Mouse (Mus musculus) CD4-positive helper T cell, adult 2 months (primary cell): ENCODE data around the gene Atp1a2.

Experiments used
- DNase-seq: peaks from one replicate; pipeline ENCODE4 v3.0.0-alpha.2; 2012; ENCODE audit warnings: low read depth, missing footprints, low spot score

Gene Atp1a2

DNA sequence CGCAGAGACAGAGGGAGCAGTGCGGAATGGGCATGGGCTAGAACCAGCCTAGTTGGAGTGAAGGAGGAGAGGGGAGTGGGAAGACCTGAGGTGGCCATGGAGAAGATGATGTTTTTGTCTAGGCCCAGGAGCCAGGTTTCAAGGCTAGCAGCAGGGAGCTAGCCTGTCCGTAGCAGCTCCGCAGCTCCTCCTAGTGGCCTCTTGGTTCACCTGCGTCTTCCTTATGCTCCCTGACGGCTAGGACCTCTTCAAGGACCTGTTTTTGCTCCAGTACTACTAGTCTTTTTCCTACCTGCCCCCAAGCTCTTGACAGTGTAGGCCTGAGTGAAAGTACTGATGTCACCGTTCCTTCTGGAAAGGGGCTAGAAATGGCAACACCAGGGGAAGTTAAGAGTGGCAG is 26.9 kb upstream of the Atp1a2 start:
- peak; percentile 75 for DNase-seq

GRCm38 (mm10) chr1:172323801-172324359 is 26.0 kb upstream of the Atp1a2 start:
- no peak for DNase-seq

DNA sequence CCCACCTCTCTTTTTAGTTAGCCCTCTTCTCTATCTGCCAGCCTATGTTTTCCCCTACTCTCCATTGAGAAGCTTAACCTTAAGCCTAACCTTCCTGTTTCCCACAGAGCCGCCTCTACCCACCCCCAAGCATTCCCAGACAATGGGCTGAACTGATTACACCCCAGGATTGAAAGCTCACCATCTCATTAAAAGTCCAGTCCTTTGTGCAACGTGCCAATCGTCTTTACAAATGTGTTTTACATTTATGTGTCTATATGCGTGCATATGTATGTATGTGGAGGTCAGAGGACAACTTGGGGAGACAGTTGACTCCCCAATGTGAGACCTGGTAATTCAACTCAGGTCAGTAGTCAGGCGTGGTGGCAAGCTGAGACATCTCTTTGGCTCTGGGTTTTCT is 25.4 kb upstream of the Atp1a2 start:
- DNase-seq = no peak

GRCm38 (mm10) chr1:172322725-172323124 is 24.9 kb upstream of the Atp1a2 start:
- no peak for DNase-seq

- no peak for DNase-seq
Measured at GRCm38 (mm10) chr1:172319921-172320411, 22.1 kb upstream of the Atp1a2 start.

DNA sequence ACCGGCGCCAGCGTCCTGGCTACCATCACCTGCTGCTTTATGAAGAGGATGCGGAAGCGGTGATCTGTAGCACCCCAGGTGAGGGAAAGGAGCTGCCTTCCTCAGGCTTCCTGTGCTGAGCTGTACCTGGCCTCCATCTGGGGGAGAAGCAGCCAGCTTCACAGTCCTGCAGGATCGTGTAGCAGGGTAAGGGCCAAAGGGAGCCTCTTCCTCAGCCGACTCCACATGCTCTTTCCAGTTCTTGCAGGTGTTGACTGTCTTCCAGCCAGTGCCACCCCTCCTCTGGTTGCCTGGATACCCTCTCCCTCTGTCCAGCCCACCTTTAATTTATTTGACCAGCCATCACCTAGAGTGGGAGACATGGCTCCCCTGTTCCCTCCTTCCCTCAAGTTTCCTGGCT is 21.5 kb upstream of the Atp1a2 start:
- DNase-seq = no peak

DNA sequence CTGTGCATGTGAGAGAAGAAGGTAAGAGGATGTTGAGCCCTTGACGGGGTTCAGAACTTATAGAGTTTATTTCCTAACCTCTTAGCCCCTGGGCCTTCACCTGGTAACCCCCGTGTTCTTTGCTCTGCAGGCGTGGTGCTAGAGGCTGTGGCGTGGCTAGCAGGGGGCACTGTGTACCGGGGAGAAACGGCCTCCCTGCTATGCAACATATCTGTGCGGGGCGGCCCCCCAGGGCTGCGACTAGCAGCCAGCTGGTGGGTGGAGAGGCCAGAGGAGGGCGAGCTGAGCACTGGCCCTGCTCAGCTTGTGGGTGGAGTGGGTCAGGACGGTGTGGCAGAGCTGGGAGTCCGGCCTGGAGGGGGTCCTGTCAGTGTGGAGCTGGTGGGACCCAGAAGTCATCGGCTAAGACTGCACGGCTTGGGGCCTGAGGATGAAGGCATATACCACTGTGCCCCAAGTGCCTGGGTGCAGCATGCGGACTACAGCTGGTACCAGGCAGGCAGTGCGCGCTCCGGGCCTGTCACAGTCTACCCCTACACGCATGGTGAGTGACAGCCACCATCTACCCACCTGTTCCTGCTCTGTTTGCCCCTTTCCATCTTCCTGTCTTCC is 20.7 kb upstream of the Atp1a2 start:
- no peak for DNase-seq

- DNase-seq = no peak
Measured at GRCm38 (mm10) chr1:172317946-172318345, 20.1 kb upstream of the Atp1a2 start.

DNA sequence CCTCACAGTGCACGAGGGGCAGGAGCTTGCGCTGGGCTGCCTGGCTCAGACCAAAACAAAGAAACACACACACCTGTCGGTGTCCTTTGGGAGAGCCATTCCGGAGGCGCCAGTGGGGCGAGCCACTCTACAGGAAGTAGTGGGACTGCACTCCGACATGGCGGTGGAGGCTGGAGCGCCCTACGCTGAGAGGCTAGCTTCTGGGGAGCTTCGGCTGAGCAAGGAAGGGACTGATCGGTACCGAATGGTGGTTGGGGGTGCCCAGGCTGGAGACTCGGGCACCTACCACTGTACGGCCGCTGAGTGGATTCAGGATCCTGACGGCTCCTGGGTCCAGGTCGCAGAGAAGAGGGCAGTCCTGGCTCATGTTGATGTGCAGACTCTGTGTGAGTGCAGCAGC is 19.6 kb upstream of the Atp1a2 start:
- no peak for DNase-seq

DNA sequence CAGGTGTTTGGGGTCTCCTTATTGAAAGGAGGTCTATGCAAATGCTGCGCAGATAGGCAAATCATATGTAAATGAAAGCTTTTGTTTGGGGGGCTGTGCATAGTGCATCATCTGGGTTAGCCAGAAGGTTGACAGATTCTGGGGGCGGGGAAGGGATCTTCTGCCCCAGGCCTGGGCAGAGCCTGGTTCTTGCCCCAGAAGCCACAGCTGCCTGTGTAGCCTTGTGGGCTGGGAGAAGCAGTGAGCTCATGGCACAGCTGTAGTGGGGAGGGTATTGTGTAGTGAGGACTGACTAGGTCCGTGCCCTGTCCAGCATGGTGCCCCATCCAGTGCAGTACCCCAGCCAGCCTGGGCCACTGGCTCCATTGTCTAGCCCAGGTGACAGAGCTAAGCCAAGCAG is 17.0 kb upstream of the Atp1a2 start:
- no peak for DNase-seq

- DNase-seq = no peak
Measured at GRCm38 (mm10) chr1:172313613-172314411, 15.9 kb upstream of the Atp1a2 start.

GRCm38 (mm10) chr1:172312768-172313561 is 15.1 kb upstream of the Atp1a2 start:
- DNase-seq = no peak

DNA sequence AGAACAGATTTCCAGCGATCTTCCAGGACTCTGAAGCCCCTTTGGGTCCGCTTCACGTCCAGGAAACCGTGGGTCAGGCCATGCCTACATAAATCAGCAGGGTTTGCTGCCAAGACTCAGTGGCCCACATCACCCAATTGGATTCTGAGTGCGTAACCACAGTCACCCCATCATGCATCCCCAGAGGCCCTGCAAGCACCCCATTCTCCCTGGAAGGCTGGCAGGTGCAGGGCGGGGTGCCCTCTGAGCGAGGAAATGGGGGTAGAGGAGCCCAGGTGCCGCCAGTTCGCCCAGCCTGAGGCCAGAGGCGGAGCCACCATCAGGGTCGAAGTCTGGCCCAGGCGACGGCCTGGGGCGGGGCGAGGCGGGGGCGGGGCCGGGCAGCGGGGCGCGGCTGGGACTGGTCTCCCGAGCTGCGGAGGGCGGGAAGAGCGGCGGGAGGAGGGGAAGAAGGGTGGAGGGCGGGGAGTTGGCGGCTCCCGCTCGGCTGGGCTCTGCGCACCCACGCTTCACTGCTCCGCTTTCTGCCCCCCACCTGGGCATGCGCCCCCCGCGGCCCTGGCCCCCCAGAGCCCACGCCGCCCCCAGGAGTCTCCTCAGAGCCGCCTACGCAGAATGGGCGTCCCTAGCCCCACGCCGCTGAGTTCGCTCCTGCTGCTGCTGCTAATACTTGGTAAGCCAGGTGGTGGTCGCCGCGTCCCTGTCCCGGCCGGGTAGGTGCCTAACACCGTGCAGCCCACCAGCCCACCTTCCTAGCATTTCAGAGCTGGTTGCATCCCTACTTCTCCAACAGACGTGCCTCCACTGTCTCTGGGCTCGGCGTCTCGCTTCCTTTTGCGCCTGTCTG is 14.3 kb upstream of the Atp1a2 start:
- peak; percentile 90 for DNase-seq

DNA sequence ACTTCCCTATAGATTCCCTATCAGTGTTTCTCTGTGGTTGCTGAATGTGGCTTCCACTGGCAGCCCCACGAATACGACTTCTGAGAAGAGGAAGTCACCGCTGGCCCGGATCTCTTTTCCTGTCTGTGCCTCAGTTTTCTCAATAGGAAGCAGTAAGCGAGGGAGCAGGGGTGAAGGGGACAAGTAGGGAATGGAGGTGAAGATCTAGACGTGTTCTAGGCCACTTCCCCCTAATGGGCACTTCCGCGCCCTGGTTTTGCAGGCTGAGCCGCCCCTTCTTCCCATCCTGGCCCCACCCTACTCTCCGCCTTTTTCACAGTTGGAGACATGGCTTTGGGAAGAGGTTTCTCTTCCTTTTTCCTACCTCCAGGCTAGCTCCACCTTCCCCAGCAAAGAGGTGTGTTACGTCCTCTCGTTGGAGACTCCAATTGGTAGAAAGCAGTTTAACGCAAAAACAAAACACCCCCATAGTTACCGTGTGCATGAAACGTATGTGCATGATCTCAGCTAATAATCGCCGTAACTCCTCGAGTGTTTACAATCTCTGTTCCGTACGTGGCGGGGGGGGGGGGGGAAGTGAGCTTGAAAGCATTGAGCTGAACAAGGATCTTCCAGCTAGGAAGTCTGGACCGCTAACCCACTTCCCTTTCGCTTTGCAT is 13.5 kb upstream of the Atp1a2 start:
- DNase-seq = peak; percentile 83

DNA sequence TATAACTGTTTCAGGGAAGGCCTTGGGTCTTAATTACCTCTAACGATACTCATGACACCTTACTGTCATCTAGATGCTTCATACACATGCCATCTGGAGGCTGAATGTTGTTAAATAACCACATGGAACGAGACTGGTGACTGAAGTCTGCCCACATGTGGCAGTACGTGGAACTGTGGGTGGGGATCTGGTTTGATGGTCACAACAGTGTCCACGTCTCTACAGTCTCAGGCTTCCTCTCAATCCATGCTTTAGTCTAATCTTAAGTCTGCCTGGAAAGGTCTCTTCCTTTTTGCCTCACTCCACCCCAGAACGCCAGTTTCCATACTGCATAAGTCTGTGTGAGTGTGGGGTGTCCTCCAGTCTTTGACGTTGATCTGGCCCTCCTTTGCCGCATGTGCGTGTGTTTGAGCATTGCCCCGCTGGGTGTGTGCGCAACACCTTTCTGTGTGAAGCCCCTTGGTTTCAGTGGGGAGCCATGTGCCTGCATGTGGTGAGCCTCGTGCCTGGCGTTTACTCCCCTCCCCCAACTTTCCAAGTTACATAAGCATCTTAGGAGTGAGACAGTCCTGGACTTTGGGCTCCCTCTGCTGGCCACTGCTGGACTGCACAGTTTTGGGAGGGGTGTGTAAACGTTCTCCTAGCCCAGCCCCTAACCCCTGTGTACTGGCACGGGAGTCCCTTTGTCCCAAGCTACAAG is 12.0 kb upstream of the Atp1a2 start:
- peak; percentile 90 for DNase-seq

DNA sequence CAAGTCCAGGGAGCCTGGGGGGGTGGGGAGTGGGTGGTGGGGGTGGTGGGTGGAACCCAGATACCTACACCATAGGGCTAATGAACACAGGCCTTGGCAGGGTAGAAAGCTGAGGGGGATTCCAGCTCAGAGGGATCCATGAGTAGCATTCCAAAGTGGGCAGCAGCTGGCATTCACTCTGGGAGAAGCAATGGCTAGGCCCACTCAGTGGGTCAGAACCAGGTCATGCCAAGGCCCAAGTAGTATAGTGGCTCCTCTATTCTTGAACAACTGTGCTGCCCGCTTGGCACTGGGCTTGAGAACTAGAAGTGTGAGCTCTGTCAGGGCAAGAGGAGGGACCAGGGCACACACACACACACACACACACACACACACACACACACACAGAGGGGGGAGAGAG is 10.5 kb upstream of the Atp1a2 start:
- no peak for DNase-seq

DNA sequence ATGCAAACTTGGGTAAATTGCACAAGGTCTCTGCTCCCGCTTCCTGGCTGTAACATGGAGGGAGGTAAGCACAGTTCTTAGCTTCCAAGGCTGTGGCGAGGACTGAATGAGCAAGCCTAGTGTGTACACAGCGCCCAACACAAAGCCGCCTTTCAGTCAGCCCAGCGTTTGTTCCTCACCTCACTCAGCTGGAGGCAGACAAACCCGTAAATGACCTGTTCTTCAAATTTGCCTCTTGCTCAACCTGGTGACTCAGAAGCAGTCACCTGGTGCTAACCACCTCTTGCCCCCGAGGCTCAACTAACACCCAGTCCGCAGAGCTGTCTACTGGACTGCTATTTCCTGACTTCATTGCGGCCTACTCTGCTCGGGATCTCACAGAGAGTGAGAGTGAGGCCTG is 10.1 kb upstream of the Atp1a2 start:
- DNase-seq = no peak

DNA sequence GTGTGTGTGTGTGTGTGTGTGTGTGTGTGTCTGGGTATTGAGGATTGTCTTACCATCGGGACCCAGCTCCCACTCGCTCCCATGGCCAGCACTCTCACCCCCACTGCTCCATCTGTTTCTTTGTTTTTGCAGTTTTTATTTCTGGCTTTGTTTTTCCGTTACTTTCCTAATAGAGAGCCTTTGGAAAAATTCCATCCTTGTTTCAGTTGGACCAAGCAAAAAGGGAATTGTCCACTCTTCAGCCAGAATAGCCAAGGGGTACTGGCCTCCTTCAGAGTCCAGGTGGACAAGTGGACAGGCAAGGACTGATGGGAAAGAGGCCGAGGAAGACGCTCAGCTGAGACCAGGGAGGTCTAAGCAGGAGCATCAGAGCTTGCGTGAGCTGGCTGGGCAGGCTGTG is 9.0 kb upstream of the Atp1a2 start:
- DNase-seq = no peak

DNA sequence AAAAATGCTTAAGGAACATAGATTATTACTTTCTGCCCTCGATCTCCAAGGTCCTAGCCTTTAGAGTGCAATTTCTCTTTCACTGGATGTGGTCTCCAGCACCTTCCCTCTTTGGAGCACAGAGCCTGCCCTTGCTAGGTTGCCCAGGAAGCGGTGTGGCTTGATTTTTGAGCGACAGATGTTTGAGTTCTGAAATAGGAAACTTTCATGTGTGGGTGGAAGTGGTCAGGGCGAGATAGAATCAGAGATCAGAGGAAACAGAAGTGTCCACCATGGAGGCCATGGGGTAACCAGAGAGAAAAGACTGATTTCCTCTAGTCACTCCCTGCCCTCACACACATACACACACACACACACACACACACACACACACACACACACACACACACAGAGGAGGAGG is 8.3 kb upstream of the Atp1a2 start:
- DNase-seq = peak; percentile 71

GRCm38 (mm10) chr1:172305635-172306034 is 7.8 kb upstream of the Atp1a2 start:
- peak; percentile 31 for DNase-seq
